Mouse (Mus musculus) spleen, embryonic (tissue): Measurements from ENCODE around the gene Ndufs8.
"Not testable (repeated sequence)": the region's sequence is repeated elsewhere in the genome, so short reads cannot be mapped to it uniquely, and the experiment has no call there.

Source experiments
- CTCF ChIA-PET: fragments of 350-600 bp; sonication (Branson Sonifier 250); formaldehyde crosslinking; loops from one replicate; lab custom pipeline; 2022; lab: Charles Lee

Ndufs8 gene

GRCm38 (mm10) chr19:3912337-3913204, at the start of gene Ndufs8:
TSS of gene Ndufs8 (minus strand) at chr19:3912774.
- CTCF ChIA-PET: interaction anchor here (1.5 kb wide), 1 partner anchor 24 kb away, joined by 3 read pairs; no protein-coding TSS in a partner anchor

GRCm38 (mm10) chr19:3961805-3962204, 49.2 kb upstream of the Ndufs8 start:
- CTCF ChIA-PET: not testable (repeated sequence)

- CTCF ChIA-PET: interaction anchor here (0.6 kb wide), 2 partner anchors 13 to 229 kb away, joined by 3 to 4 read pairs; no protein-coding TSS in a partner anchor
Observed at GRCm38 (mm10) chr19:3960211-3960610, 47.6 kb upstream of the Ndufs8 start.

- CTCF ChIA-PET: no interaction called here
Observed at GRCm38 (mm10) chr19:3959030-3959429, 46.5 kb upstream of the Ndufs8 start.

GRCm38 (mm10) chr19:3958470-3958869, 45.9 kb upstream of the Ndufs8 start, which contains the start of gene Aldh3b3:
TSS of gene Aldh3b3 (plus strand) at chr19:3958645.
- CTCF ChIA-PET: no interaction called here

- CTCF ChIA-PET: not testable (repeated sequence)
Observed at GRCm38 (mm10) chr19:3957296-3958036, 44.9 kb upstream of the Ndufs8 start.

- CTCF ChIA-PET: no interaction called here
Observed at GRCm38 (mm10) chr19:3955804-3956203, 43.2 kb upstream of the Ndufs8 start.

GRCm38 (mm10) chr19:3955033-3955432, 42.5 kb upstream of the Ndufs8 start:
- CTCF ChIA-PET: no interaction called here

- CTCF ChIA-PET: interaction anchor here (0.6 kb wide), 1 partner anchor 47 kb away, joined by 4 read pairs; no protein-coding TSS in a partner anchor
Observed at GRCm38 (mm10) chr19:3952099-3952498, 39.5 kb upstream of the Ndufs8 start.

GRCm38 (mm10) chr19:3951461-3951860, 38.9 kb upstream of the Ndufs8 start:
- CTCF ChIA-PET: no interaction called here

- CTCF ChIA-PET: no interaction called here
Observed at GRCm38 (mm10) chr19:3950331-3950730, 37.8 kb upstream of the Ndufs8 start.

- CTCF ChIA-PET: interaction anchor here (0.5 to 1.1 kb wide), 4 partner anchors 32 to 388 kb away, joined by 3 to 4 read pairs (median 4); no protein-coding TSS in a partner anchor
Observed at GRCm38 (mm10) chr19:3948546-3948945, 36.0 kb upstream of the Ndufs8 start.

- CTCF ChIA-PET: no interaction called here
Observed at GRCm38 (mm10) chr19:3947813-3948212, 35.2 kb upstream of the Ndufs8 start.

GRCm38 (mm10) chr19:3946715-3947114, 34.1 kb upstream of the Ndufs8 start:
- CTCF ChIA-PET: interaction anchor here (0.5 to 1.0 kb wide), 3 partner anchors 14 to 95 kb away, joined by 3 to 4 read pairs (median 3); partner anchors contain the start of gene Chka

GRCm38 (mm10) chr19:3945872-3946564, 33.4 kb upstream of the Ndufs8 start:
- CTCF ChIA-PET: interaction anchor here (0.5 to 1.0 kb wide), 2 partner anchors 35 to 95 kb away, joined by 3 read pairs; partner anchors contain the start of gene Chka

GRCm38 (mm10) chr19:3942986-3943735, 30.6 kb upstream of the Ndufs8 start:
- CTCF ChIA-PET: interaction anchor here (0.5 to 1.0 kb wide), 2 partner anchors 20 to 619 kb away, joined by 3 read pairs; no protein-coding TSS in a partner anchor

- CTCF ChIA-PET: interaction anchor here (1.0 kb wide), 1 partner anchor 20 kb away, joined by 3 read pairs; no protein-coding TSS in a partner anchor
Observed at GRCm38 (mm10) chr19:3942315-3942714, 29.7 kb upstream of the Ndufs8 start.

- CTCF ChIA-PET: interaction anchor here (0.5 to 0.9 kb wide), 3 partner anchors 8 to 23 kb away, joined by 3 read pairs; partner anchors contain the start of gene Ndufs8
Observed at GRCm38 (mm10) chr19:3935896-3936850, 23.6 kb upstream of the Ndufs8 start.
